Mouse (Mus musculus) intestine, postnatal 0 days (tissue): ENCODE data around the gene Ppm1e. TPM values are rescaled to one million over a fixed set of nuclear protein-coding genes. Genes with fewer than 3 reads are reported as not detected.

Experiments used
- ATAC-seq: fragments of 200-750 bp; cut with Nextera tagmentation; 2 replicates; pipeline ENCODE4 v1.8.0; 2017; ENCODE audit warnings: mild to moderate bottlenecking, moderate TSS enrichment, moderate library complexity
- H3K27ac ChIP-seq: fragments of 300-500 bp; sonication (generic); 2 replicates; pipeline ENCODE4 v1.5.1; 2014; ENCODE audit warnings: mild to moderate bottlenecking, low read depth, low read length, moderate library complexity
- H3K27me3 ChIP-seq: fragments of 300-500 bp; sonication (generic); replicated peaks from 2 replicates; pipeline ENCODE4 v1.6.1; 2014; ENCODE audit warnings: low read length, mixed read lengths; ENCODE audit not compliant: control insufficient read depth, insufficient read depth
- H3K36me3 ChIP-seq: fragments of 300-500 bp; sonication (generic); 2 replicates; pipeline ENCODE4 v1.6.1; 2014; ENCODE audit warnings: mild to moderate bottlenecking, moderate library complexity; ENCODE audit not compliant: control insufficient read depth, insufficient read depth
- H3K4me1 ChIP-seq: fragments of 300-500 bp; sonication (generic); replicated peaks from 2 replicates; pipeline ENCODE4 v1.6.1; 2014; ENCODE audit warnings: antibody characterized with exemption, low read length, mixed read lengths; ENCODE audit not compliant: control insufficient read depth, insufficient read depth
- H3K4me2 ChIP-seq: fragments of 300-500 bp; sonication (generic); replicated peaks from 2 replicates; pipeline ENCODE4 v1.6.1; 2014; ENCODE audit warnings: low read depth, mild to moderate bottlenecking, moderate library complexity
- H3K4me3 ChIP-seq: fragments of 300-500 bp; sonication (generic); 2 replicates; pipeline ENCODE4 v1.5.1; 2014; ENCODE audit warnings: low read depth, low read length
- H3K9ac ChIP-seq: fragments of 300-500 bp; sonication (generic); 2 replicates; pipeline ENCODE4 v1.6.1; 2014; ENCODE audit warnings: mild to moderate bottlenecking, low read depth, low read length
- H3K9me3 ChIP-seq: fragments of 300-500 bp; sonication (generic); 2 replicates; pipeline ENCODE4 v1.6.1; 2016; ENCODE audit warnings: mixed run types; ENCODE audit not compliant: control insufficient read depth
- CTCF ChIP-seq: sonication (generic); IDR thresholded peaks from 2 replicates; pipeline ENCODE4 v1.5.1; 2016; ENCODE audit warnings: low read depth, mild to moderate bottlenecking, control low read depth, antibody characterized with exemption, moderate library complexity
- WGBS: fragments of 180-500 bp; shearing (Covaris S2); extraction: QIAGEN DNeasy Blood & Tissue Kit; methylation state at CpG from one replicate; pipeline ENCODE4 v1.1.7; 2014; 5-methylcytosine and 5-hydroxymethylcytosine counted together
- polyA plus RNA-seq: library from polyadenylated mRNA; unstranded; fragments of >200 nt; fragmentation: Nextera tagmentation; extraction: Ambion mirVana; gene quantifications from 2 replicates; pipeline ENCODE4 v1.2.1, GENCODE M21; 2015

Ppm1e gene
- polyA plus RNA-seq, 1 experiment from 2014 or later, result 1.4 TPM

GRCm38 (mm10) chr11:87227056-87227455, 131.8 kb downstream of the Ppm1e start:
- no peak for TF ChIP-seq CTCF
- Histone ChIP-seq H3K27ac (no peak overlapping the region), H3K4me1 (no peaks in the 10 kb centered on the region), H3K4me2 (no peak overlapping the region), H3K4me3 (no peak overlapping the region), H3K36me3 (peaks cover 4% of the 10 kb centered on the region; the same call in 1 of the 2 replicates), H3K27me3 (no peaks in the 10 kb centered on the region), H3K9me3 (no peaks in the 10 kb centered on the region), H3K9ac (no peak overlapping the region)
- 82% methylated on average over 5 of the region's 5 CpGs for WGBS
- no peak for ATAC-seq

GRCm38 (mm10) chr11:87222686-87223085, 136.1 kb downstream of the Ppm1e start:
- H3K9me3 ChIP-seq, result no peaks in the 10 kb centered on the region
- no peak for TF ChIP-seq CTCF
- no peak overlapping the region for H3K4me2 ChIP-seq
- no peak overlapping the region for H3K27ac ChIP-seq
- no peak for ATAC-seq
- no peak overlapping the region for H3K4me3 ChIP-seq
- H3K27me3 ChIP-seq, result no peaks in the 10 kb centered on the region
- peaks cover 7% of the 10 kb centered on the region for H3K36me3 ChIP-seq
- no peaks in the 10 kb centered on the region for H3K4me1 ChIP-seq
- 82% methylated on average over 3 of the region's 3 CpGs for WGBS
- no peak overlapping the region for H3K9ac ChIP-seq

- H3K27ac ChIP-seq, result no peak overlapping the region
- no peaks in the 10 kb centered on the region for H3K27me3 ChIP-seq
- WGBS, result 79% methylated on average over 5 of the region's 5 CpGs
- no peaks in the 10 kb centered on the region for H3K4me1 ChIP-seq
- no peak overlapping the region for H3K4me3 ChIP-seq
- H3K9me3 ChIP-seq, result no peaks in the 10 kb centered on the region
- no peak overlapping the region for H3K4me2 ChIP-seq
- no peak overlapping the region for H3K9ac ChIP-seq
- peaks cover 8% of the 10 kb centered on the region; the same call in 1 of the 2 replicates for H3K36me3 ChIP-seq
- no peak for ATAC-seq
- TF ChIP-seq CTCF, result no peak
Observed at GRCm38 (mm10) chr11:87212313-87212712, 146.5 kb downstream of the Ppm1e start.

Other genes starting within 250 kb of the Ppm1e start
- gene Ska2, start 249.8 kb downstream of the Ppm1e start, polyA plus RNA-seq, result 11.3 and 12.4 TPM in 2 replicates
- gene Trim37, start 231.9 kb downstream of the Ppm1e start, polyA plus RNA-seq, result 7.7 and 8.2 TPM in 2 replicates
- gene Rad51c, start 45.9 kb upstream of the Ppm1e start, polyA plus RNA-seq, result 1.9 and 2.0 TPM in 2 replicates
- 1.3 and 1.8 TPM in 2 replicates for gene Tex14, start 46.0 kb upstream of the Ppm1e start, polyA plus RNA-seq
- gene Gm11492, start 207.6 kb upstream of the Ppm1e start, polyA plus RNA-seq, result not detected in 2 replicates
- gene Sept4, start 209.9 kb upstream of the Ppm1e start, polyA plus RNA-seq, result 47.2 and 47.3 TPM in 2 replicates
- 11.1 and 12.2 TPM in 2 replicates for gene Mtmr4, start 233.1 kb upstream of the Ppm1e start, polyA plus RNA-seq